Mouse (Mus musculus) gastrocnemius, adult 18-20 months (tissue): ENCODE data around the gene Hspa1b. TPM values are rescaled to one million over a fixed set of nuclear protein-coding genes. Genes with fewer than 3 reads are reported as not detected.
A peak's percentile ranks its signal among the peaks of the same experiment; 100 is the strongest.

Experiments
- DNase-seq: peaks from one replicate; pipeline ENCODE4 v3.0.0; 2021; ENCODE audit warnings: low spot score
- total RNA-seq, 2 experiments: library from RNA; stranded (reverse); gene quantifications; 2 replicates each; pipeline ENCODE4 v1.2.3; 2021

Hspa1b gene
- total RNA-seq, 2 experiments from 2014 or later: 11.4 to 94.8 TPM

DNA sequence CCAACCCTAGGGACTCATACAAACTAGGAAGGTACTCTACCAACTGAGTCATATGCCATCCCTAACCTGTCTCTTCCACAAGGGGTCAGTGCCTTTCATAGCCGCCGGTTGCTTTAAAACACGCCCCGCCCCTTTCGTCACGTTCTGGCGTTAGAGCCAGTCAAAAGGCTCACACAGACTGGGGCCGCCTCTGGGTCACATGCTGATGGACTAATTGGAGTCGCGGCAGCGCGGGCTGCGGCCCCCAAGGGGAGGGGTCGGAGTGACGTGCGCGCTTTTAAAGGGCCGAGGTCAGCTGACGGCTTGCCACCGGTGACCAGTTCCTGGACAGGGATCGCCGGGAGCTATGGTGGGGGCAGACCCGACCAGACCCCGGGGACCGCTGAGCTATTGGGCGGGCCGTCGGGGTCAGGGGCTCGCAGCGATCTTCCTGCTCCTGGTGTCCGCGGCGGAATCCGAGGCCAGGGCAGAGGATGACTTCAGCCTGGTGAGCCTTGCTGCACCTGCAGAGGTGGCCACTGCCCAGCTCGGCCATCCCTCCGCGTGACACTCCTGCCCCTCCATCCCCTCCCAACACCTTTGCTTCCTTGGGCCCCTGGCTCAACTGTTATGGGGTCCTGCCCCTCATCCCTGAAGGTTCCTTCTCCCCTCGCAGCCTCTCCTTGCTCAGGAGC is 27.8 kb downstream of the Hspa1b start, which contains the start of gene Neu1:
Neu1 (plus strand) TSS at position 193 of the 674 bp plus-strand sequence.
- peak; percentile 99 for DNase-seq

DNA sequence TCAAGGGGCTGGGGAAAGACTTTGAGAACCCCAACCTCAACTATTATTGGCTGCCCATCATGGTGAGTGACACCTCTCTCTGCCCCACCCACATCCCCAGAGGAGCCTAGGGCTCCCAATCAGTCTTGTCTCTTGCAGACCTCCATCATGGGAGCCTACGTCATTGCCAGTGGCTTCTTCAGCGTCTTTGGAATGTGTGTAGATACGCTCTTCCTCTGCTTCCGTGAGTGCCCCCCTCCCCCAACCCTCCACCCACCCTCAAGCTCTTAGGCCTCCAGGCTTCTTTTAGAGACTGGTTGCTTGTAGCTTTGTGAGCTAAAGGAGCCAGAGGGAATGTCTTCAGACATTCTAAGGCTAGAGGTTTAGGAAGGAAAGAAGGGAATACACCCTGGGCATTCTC is 30.2 kb downstream of the Hspa1b start:
- DNase-seq: no peak

DNA sequence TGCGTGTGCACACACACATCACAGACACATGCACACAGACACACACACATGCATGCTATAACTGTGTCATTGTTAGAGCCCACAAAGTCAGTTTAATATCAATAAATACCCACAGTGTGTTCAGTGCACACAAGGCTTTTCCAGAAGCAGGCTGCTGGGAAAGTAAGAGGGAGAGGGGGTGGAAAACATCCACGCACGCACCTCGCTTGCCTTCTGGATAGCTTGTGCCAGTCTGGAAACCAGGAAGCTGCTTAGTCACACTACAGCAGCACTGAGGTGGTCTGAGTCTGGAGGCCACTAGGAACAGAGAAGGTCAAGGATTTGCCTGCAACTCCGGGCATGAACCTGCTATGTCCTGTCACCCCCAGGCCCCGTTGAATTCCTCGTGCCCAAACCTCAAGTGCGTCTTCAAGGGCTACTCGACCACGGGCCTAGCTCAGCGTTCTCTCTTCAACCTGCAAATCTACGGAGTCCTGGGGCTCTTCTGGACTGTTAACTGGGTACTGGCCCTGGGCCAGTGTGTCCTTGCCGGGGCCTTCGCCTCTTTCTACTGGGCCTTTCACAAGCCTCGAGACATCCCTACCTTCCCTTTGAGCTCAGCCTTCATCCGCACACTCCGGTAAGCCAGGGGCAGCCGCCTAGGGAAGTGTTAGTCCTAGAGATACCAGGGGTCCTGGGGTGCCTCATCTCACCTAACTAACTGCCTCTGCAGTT is 31.6 kb downstream of the Hspa1b start:
- no peak for DNase-seq

DNA sequence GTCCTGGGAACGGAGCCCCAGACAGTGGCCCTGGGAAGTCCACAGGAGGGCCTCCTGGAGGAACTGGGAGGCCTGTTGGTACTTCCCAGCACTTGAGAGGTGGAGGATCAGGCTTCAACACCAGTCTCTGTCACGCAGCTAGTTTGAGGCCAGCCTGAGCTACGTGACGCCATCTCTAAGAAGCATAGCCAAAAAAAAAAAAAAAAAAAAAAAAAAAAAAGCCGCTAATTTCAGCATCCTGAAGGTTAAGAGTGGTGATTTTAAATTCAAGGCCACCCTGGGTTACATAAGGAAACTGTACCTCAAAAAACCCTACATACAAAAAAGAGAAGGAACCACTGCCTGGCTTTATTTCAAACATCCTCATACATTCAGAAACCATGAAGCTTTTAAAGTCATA is 34.8 kb downstream of the Hspa1b start:
- no peak for DNase-seq

DNA sequence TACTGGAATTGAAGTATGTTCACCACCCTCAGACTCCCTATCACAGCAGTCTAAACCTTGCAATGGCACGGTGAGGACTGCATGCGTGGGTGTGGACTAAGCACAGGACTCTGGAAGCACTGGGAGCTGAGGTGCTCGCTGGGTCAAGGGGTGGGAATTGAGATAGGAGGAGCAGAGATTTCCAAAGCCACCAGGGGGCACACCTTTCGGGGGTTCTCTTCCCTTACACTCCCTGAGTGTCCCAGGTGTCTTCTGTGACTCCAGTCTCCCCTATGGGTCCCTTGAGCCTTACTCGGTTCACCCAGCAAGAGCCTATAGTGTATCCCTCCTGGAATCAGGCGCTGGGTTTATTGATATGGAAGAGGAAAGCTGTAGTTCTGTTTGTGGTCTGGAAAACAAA is 36.1 kb downstream of the Hspa1b start:
- no peak for DNase-seq

DNA sequence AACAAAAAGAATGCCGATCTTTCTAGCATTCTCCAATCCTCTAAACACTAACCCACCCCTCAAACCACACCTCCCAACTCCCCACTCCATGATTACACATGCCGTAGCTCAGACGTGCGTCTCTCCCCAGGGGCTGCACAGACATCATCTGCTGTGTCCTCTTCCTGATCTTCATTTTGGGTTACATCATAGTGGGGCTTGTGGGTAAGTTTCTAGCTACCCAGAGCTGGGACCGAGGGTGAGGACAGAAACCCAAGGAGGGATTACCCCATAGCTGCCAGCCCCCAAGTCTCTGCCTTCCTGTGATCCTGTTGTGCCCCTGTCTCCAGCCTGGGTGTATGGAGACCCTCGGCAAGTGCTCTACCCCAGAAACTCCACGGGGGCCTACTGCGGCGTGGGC is 41.9 kb downstream of the Hspa1b start:
- no peak for DNase-seq

DNA sequence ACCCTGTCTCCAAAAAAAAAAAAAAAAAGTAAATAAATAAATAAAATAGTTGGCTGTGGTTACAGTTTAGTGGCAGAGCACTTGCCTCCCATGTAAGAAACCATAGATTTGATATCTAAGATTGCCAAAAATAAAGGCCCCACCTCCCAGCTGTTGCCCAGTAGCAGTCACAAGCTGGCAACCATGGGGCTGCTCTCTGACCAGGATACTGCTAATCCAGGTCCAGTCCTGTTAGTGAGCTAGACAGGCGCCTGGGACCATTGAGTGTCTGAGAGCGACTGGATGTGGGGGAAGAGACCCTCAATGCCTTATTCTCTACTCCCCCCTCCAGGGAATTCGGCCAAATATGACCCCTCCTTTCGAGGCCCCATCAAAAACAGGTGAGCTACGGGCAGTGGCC is 42.7 kb downstream of the Hspa1b start:
- DNase-seq: no peak

DNA sequence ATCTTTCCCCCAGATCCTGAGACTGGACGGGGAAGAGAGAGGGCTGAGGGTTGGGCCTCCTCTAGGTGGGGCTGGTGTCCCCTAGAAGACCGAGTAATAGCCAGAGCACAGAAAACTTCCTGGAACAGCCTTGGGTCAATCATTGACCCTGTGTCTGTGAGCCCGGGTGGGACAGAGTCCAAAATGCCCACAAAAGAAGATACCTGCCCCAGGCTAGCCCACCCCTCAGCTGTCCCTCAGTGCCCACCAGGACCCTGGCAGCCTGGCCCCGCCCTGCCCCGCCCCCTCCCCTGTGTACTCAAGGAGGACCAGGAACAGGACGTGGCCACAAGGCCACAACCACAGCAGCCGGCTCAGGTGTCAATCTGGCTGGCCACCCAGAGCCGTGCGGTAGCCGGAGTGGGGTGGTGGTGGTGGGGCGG is 43.6 kb downstream of the Hspa1b start:
- DNase-seq: no peak

DNA sequence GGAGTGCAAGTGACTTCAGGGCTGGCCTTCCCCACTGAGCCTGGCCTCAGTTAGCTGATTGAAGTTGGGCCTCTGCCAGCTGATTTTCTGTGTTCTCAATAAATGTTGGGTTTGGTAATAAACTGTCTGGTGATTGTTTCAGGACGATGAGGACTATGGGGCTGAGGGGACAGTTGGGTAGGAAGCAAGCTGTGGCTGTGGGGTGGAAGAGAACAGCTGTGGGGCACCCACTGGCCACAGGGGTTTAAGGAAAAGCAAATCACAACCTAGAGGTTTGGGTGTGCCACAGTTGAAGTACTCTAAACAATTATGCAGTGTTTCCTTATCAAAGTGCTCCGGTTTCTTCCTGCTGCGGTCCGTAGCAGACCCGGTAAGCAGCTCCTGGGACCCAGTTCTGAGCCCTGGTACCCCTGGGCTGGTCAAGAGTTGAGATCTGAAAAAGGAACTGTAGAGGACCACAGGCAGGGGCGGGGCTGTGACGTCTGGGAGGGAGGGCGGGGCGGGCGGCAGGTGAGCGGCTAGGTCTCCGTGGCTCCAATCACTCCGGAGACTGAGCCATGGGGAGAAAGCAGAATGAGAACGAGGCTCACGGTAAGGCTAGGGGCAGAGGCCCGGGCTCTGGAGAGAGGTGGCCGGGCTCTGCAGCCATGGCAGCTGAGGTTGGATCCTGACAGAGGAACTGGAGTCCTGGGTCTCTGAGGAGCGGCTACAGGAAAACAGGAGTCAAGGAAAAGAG is 44.9 kb downstream of the Hspa1b start, which contains the start of gene Slc44a4:
Slc44a4 (plus strand) TSS at position 537 of the 736 bp plus-strand sequence.
- no peak for DNase-seq

DNA sequence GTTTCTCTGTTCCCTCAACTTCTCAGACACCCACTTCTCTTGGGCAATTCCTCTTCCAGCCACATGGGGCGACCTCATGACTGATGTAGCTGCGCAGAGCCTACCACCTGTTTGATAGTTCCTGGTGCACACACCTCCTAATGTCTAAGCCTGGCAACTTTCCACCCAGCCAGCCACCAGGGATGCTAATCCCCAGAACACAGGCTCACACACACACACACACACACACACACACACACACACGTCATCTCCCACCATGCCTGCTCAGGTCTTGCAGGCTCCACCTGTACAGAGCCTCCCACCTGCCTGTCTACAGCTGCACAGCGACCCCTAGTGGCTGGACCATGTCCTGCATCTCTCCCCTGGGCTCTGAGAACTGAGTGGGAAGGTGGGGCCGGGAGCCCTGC is 47.1 kb downstream of the Hspa1b start:
- peak; percentile 76 for DNase-seq

DNA sequence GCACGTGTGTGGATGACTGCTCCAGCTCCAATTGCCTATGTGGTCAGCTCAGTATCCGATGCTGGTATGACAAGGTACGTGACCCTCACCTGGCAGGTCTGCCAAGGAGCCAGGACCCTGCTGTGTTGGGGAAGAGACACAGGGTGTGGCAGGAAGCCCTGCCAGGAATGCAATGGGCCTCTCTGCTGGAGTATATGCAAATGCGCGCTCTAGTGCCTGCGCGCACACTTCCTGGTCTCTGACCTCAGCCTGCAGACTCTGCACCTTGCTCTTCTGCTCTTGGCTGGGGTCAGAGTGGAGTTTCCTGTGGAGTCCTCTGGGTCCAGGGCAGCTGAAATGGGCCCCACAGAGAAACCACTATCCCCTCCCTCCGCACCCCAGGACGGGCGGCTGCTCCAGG is 48.1 kb downstream of the Hspa1b start:
- no peak for DNase-seq

Other genes with a start within 250 kb of the Hspa1b start
- gene C4b, start 215.4 kb downstream of the Hspa1b start, total RNA-seq: 10 to 100 TPM in 1 of 2 experiments, 1 to 10 TPM in 1; 4.3 to 11.7 TPM
- gene Cyp21a1, start 154.7 kb downstream of the Hspa1b start, total RNA-seq: under 1 TPM in 1 of 2 experiments, not detected in 1; 0.21 TPM
- gene Stk19, start 122.3 kb downstream of the Hspa1b start, total RNA-seq: 1 to 10 TPM; 6.6 to 7.6 TPM
- 1 to 10 TPM; 8.3 to 8.8 TPM for gene Dxo, start 122.2 kb downstream of the Hspa1b start, total RNA-seq
- gene Skiv2l, start 109.0 kb downstream of the Hspa1b start, total RNA-seq: 10 to 100 TPM; 20.8 to 21.3 TPM
- 10 to 100 TPM in 1 of 2 experiments, 1 to 10 TPM in 1; 9.0 to 12.0 TPM for gene Nelfe, start 108.8 kb downstream of the Hspa1b start, total RNA-seq
- 1 to 10 TPM; 2.9 to 6.9 TPM for gene Cfb, start 96.7 kb downstream of the Hspa1b start, total RNA-seq
- gene Zbtb12, start 79.8 kb downstream of the Hspa1b start, total RNA-seq: 1 to 10 TPM; 5.9 to 6.9 TPM
- gene Gm20547, start 77.2 kb downstream of the Hspa1b start, total RNA-seq: not detected
- gene C2, start 61.0 kb downstream of the Hspa1b start, total RNA-seq: 1 to 10 TPM; 1.5 to 1.6 TPM
- 10 to 100 TPM; 26.7 to 29.5 TPM for gene Ehmt2, start 60.8 kb downstream of the Hspa1b start, total RNA-seq
- not detected for gene Slc44a4, start 44.8 kb downstream of the Hspa1b start, total RNA-seq
- gene Neu1, start 28.0 kb downstream of the Hspa1b start, total RNA-seq: 10 to 100 TPM in 1 of 2 experiments, 1 to 10 TPM in 1; 9.1 to 10.2 TPM
- not detected for gene Gm20481, start 10.7 kb upstream of the Hspa1b start, total RNA-seq
- 10 to 100 TPM; 16.6 to 99.8 TPM for gene Hspa1a, start 12.9 kb upstream of the Hspa1b start, total RNA-seq
- gene Hspa1l, start 13.5 kb upstream of the Hspa1b start, total RNA-seq: 10 to 100 TPM; 31.8 to 33.6 TPM
- 10 to 100 TPM; 14.0 to 17.1 TPM for gene Lsm2, start 22.6 kb upstream of the Hspa1b start, total RNA-seq
- gene Vars, start 41.7 kb upstream of the Hspa1b start, total RNA-seq: 10 to 100 TPM; 38.2 TPM
- gene Vwa7, start 57.3 kb upstream of the Hspa1b start, total RNA-seq: 10 to 100 TPM; 13.2 to 16.8 TPM
- not detected for gene Sapcd1, start 68.8 kb upstream of the Hspa1b start, total RNA-seq
- gene Msh5, start 87.5 kb upstream of the Hspa1b start, total RNA-seq: under 1 TPM in 1 of 2 experiments, not detected in 1; 0.28 TPM
- 10 to 100 TPM in 1 of 2 experiments, 1 to 10 TPM in 1; 7.5 to 11.6 TPM for gene Clic1, start 90.7 kb upstream of the Hspa1b start, total RNA-seq
- 1 to 10 TPM; 4.5 to 8.7 TPM for gene Ddah2, start 99.8 kb upstream of the Hspa1b start, total RNA-seq
- gene Ly6g6c, start 106.2 kb upstream of the Hspa1b start, total RNA-seq: not detected
- not detected for gene Mpig6b, start 106.9 kb upstream of the Hspa1b start, total RNA-seq
- gene Ly6g6e, start 117.7 kb upstream of the Hspa1b start, total RNA-seq: not detected
- 1 to 10 TPM in 1 of 2 experiments, not detected in 1; 3.0 TPM for gene Ly6g6d, start 118.8 kb upstream of the Hspa1b start, total RNA-seq
- gene Ly6g6f, start 126.4 kb upstream of the Hspa1b start, total RNA-seq: not detected
- gene Abhd16a, start 130.0 kb upstream of the Hspa1b start, total RNA-seq: 10 to 100 TPM; 85.3 to 87.7 TPM
- not detected for gene Ly6g5c, start 149.0 kb upstream of the Hspa1b start, total RNA-seq
- not detected for gene Ly6g5b, start 156.2 kb upstream of the Hspa1b start, total RNA-seq
- 1 to 10 TPM; 8.7 to 9.0 TPM for gene Gpank1, start 162.2 kb upstream of the Hspa1b start, total RNA-seq
- gene Csnk2b, start 162.8 kb upstream of the Hspa1b start, total RNA-seq: 100 to 1,000 TPM; 176 to 183 TPM
- 10 to 100 TPM; 12.6 to 16.6 TPM for gene D17H6S53E, start 167.1 kb upstream of the Hspa1b start, total RNA-seq
- gene Apom, start 172.8 kb upstream of the Hspa1b start, total RNA-seq: not detected
- gene Bag6, start 175.9 kb upstream of the Hspa1b start, total RNA-seq: 100 to 1,000 TPM; 233 to 265 TPM
- gene Prrc2a, start 205.7 kb upstream of the Hspa1b start, total RNA-seq: 100 to 1,000 TPM; 102 to 111 TPM
- gene Aif1, start 216.8 kb upstream of the Hspa1b start, total RNA-seq: 1 to 10 TPM in 1 of 2 experiments, under 1 TPM in 1; 0.84 to 1.1 TPM
- gene Lst1, start 229.2 kb upstream of the Hspa1b start, total RNA-seq: 1 to 10 TPM in 1 of 2 experiments, not detected in 1; 1.1 TPM
- gene Ltb, start 235.2 kb upstream of the Hspa1b start, total RNA-seq: under 1 TPM in 1 of 2 experiments, not detected in 1; 0.38 TPM
- gene Tnf, start 242.8 kb upstream of the Hspa1b start, total RNA-seq: not detected
- under 1 TPM; 0.43 to 0.48 TPM for gene Lta, start 246.1 kb upstream of the Hspa1b start, total RNA-seq